Mouse (Mus musculus) spleen, adult 2 months (tissue): Measurements from ENCODE around the gene 3110009E18Rik.

Experiments
- CTCF ChIP-seq: fragments of 200-500 bp; IDR thresholded peaks from 2 replicates; pipeline ENCODE4 v1.5.1; 2011; ENCODE audit warnings: mild to moderate bottlenecking, inconsistent platforms; ENCODE audit not compliant: insufficient read depth, insufficient read length, insufficient replicate concordance; ENCODE audit errors: extremely low read depth
- POLR2A ChIP-seq: fragments of 200-500 bp; IDR thresholded peaks from 2 replicates; pipeline ENCODE4 v1.6.1; 2011; ENCODE audit warnings: low read depth, low read length, inconsistent platforms

GRCm38 (mm10) chr1:120120141-120120968 is 632 bp upstream of the 3110009E18Rik start:
- TF ChIP-seq POLR2A (no peak; the same call in 1 of the 2 replicates), CTCF (no peak)
